Mouse (Mus musculus): Measurements from ENCODE around the gene Urb1. TPM values are rescaled to one million over a fixed set of nuclear protein-coding genes. Genes with fewer than 3 reads are reported as not detected.

Gene Urb1
- total and polyA plus RNA-seq, 2 experiments from 2014 or later, result 4.5 to 17.6 TPM

GRCm38 (mm10) chr16:90779783-90780182 is 30.4 kb downstream of the Urb1 start:
- Histone ChIP-seq H3K4me3 (ENCODE audit: low read length) (no peak overlapping the region), H3K9me3 (ENCODE audit: low read length) (no peaks in the 10 kb centered on the region), H3K4me2 (ENCODE audit: low read depth, low read length) (no peak overlapping the region), H3K4me1 (ENCODE audit: insufficient read depth, low read length) (no peaks in the 10 kb centered on the region), H3K9ac (replicated peaks; ENCODE audit: low read length) (no peak overlapping the region), H3K36me3 (ENCODE audit: insufficient read depth, low read length) (peaks cover 76% of the 10 kb centered on the region), H3K27ac (no peak overlapping the region), H3K27me3 (ENCODE audit: insufficient read depth, low read length) (no peaks in the 10 kb centered on the region)
- no peak for DNase-seq (ENCODE audit: low spot score)
- TF ChIP-seq CTCF (IDR thresholded peaks at IDR 0.05; ENCODE audit: low read depth), result no peak
- 84% methylated on average over 11 of the region's 11 CpGs for WGBS
- peak; percentile 24; the same call in 1 of the 2 replicates for ATAC-seq

- Histone ChIP-seq H3K4me3 (ENCODE audit: low read length) (no peak overlapping the region), H3K27me3 (ENCODE audit: insufficient read depth, low read length) (no peaks in the 10 kb centered on the region), H3K9ac (replicated peaks; ENCODE audit: low read length) (no peak overlapping the region), H3K36me3 (ENCODE audit: insufficient read depth, low read length) (peaks cover 78% of the 10 kb centered on the region), H3K27ac (no peak overlapping the region), H3K4me2 (ENCODE audit: low read depth, low read length) (no peak overlapping the region), H3K9me3 (ENCODE audit: low read length) (no peaks in the 10 kb centered on the region), H3K4me1 (ENCODE audit: insufficient read depth, low read length) (no peaks in the 10 kb centered on the region)
- no peak for TF ChIP-seq CTCF (IDR thresholded peaks at IDR 0.05; ENCODE audit: low read depth)
- WGBS, result 79% methylated on average over 10 of the region's 10 CpGs
- no peak for ATAC-seq
- DNase-seq (ENCODE audit: low spot score), result no peak
These were observed 34.2 kb downstream of the Urb1 start for GRCm38 (mm10) chr16:90775946-90776520.

- ATAC-seq (no peak), DNase-seq (ENCODE audit: low spot score) (no peak)
- no peaks in the 10 kb centered on the region for H3K27me3 ChIP-seq (ENCODE audit: insufficient read depth, low read length)
- no peak overlapping the region for H3K9ac ChIP-seq (replicated peaks; ENCODE audit: low read length)
- 91% methylated on average over 6 of the region's 6 CpGs for WGBS
- no peak overlapping the region for H3K4me3 ChIP-seq (ENCODE audit: low read length)
- no peak for TF ChIP-seq CTCF (IDR thresholded peaks at IDR 0.05; ENCODE audit: low read depth)
- H3K27ac ChIP-seq, result no peak overlapping the region
- H3K4me1 ChIP-seq (ENCODE audit: insufficient read depth, low read length), result no peaks in the 10 kb centered on the region
- peaks cover 74% of the 10 kb centered on the region for H3K36me3 ChIP-seq (ENCODE audit: insufficient read depth, low read length)
- H3K9me3 ChIP-seq (ENCODE audit: low read length), result no peaks in the 10 kb centered on the region
- no peak overlapping the region for H3K4me2 ChIP-seq (ENCODE audit: low read depth, low read length)
These were observed 35.6 kb downstream of the Urb1 start for GRCm38 (mm10) chr16:90774646-90775045.

GRCm38 (mm10) chr16:90774216-90774615 is 36.0 kb downstream of the Urb1 start:
- 85% methylated on average over 12 of the region's 12 CpGs for WGBS
- Histone ChIP-seq H3K9me3 (ENCODE audit: low read length) (no peaks in the 10 kb centered on the region), H3K27ac (no peak overlapping the region), H3K27me3 (ENCODE audit: insufficient read depth, low read length) (no peaks in the 10 kb centered on the region), H3K36me3 (ENCODE audit: insufficient read depth, low read length) (peaks cover 74% of the 10 kb centered on the region), H3K4me2 (ENCODE audit: low read depth, low read length) (no peak overlapping the region), H3K9ac (replicated peaks; ENCODE audit: low read length) (no peak overlapping the region), H3K4me3 (ENCODE audit: low read length) (no peak overlapping the region), H3K4me1 (ENCODE audit: insufficient read depth, low read length) (no peaks in the 10 kb centered on the region)
- no peak for TF ChIP-seq CTCF (IDR thresholded peaks at IDR 0.05; ENCODE audit: low read depth)
- no peak for DNase-seq (ENCODE audit: low spot score)
- no peak for ATAC-seq

- no peak overlapping the region for H3K4me2 ChIP-seq (ENCODE audit: low read depth, low read length)
- no peak for ATAC-seq
- no peak overlapping the region for H3K4me3 ChIP-seq (ENCODE audit: low read length)
- peaks cover 51% of the 10 kb centered on the region for H3K36me3 ChIP-seq (ENCODE audit: insufficient read depth, low read length)
- H3K27ac ChIP-seq, result no peak overlapping the region
- no peaks in the 10 kb centered on the region for H3K4me1 ChIP-seq (ENCODE audit: insufficient read depth, low read length)
- TF ChIP-seq CTCF (IDR thresholded peaks at IDR 0.05; ENCODE audit: low read depth), result no peak
- no peaks in the 10 kb centered on the region for H3K9me3 ChIP-seq (ENCODE audit: low read length)
- no peak overlapping the region for H3K9ac ChIP-seq (replicated peaks; ENCODE audit: low read length)
- no peaks in the 10 kb centered on the region for H3K27me3 ChIP-seq (ENCODE audit: insufficient read depth, low read length)
- DNase-seq (ENCODE audit: low spot score), result no peak
- 98% methylated on average over 15 of the region's 15 CpGs for WGBS
These were observed 43.2 kb downstream of the Urb1 start for GRCm38 (mm10) chr16:90766919-90767454.

GRCm38 (mm10) chr16:90765195-90765877 is 44.9 kb downstream of the Urb1 start:
- WGBS, result 86% methylated on average over 9 of the region's 9 CpGs
- no peaks in the 10 kb centered on the region for H3K27me3 ChIP-seq (ENCODE audit: insufficient read depth, low read length)
- H3K4me3 ChIP-seq (ENCODE audit: low read length), result no peak overlapping the region
- H3K9ac ChIP-seq (replicated peaks; ENCODE audit: low read length), result no peak overlapping the region
- H3K36me3 ChIP-seq (ENCODE audit: insufficient read depth, low read length), result peaks cover 50% of the 10 kb centered on the region
- no peaks in the 10 kb centered on the region for H3K9me3 ChIP-seq (ENCODE audit: low read length)
- DNase-seq (ENCODE audit: low spot score) (no peak), ATAC-seq (no peak)
- TF ChIP-seq CTCF (IDR thresholded peaks at IDR 0.05; ENCODE audit: low read depth), result no peak
- no peak overlapping the region for H3K27ac ChIP-seq
- H3K4me1 ChIP-seq (ENCODE audit: insufficient read depth, low read length), result no peaks in the 10 kb centered on the region
- H3K4me2 ChIP-seq (ENCODE audit: low read depth, low read length), result no peak overlapping the region

GRCm38 (mm10) chr16:90760515-90760914 is 49.7 kb downstream of the Urb1 start:
- ATAC-seq (no peak), DNase-seq (ENCODE audit: low spot score) (no peak)
- Histone ChIP-seq H3K36me3 (ENCODE audit: insufficient read depth, low read length) (peaks cover 33% of the 10 kb centered on the region; the same call in 1 of the 2 replicates), H3K4me2 (ENCODE audit: low read depth, low read length) (no peak overlapping the region), H3K9ac (replicated peaks; ENCODE audit: low read length) (no peak overlapping the region), H3K27me3 (ENCODE audit: insufficient read depth, low read length) (no peaks in the 10 kb centered on the region), H3K9me3 (ENCODE audit: low read length) (no peaks in the 10 kb centered on the region), H3K27ac (no peak overlapping the region), H3K4me1 (ENCODE audit: insufficient read depth, low read length) (no peaks in the 10 kb centered on the region), H3K4me3 (ENCODE audit: low read length) (no peak overlapping the region)
- WGBS, result 89% methylated on average over 4 of the region's 4 CpGs
- TF ChIP-seq CTCF (IDR thresholded peaks at IDR 0.05; ENCODE audit: low read depth), result no peak

Measured in hindbrain, postnatal 0 days (tissue).